Mouse (Mus musculus) heart, embryonic 12.5 days (tissue): Measurements from ENCODE around the gene Nrros. TPM values are rescaled to one million over a fixed set of nuclear protein-coding genes. Genes with fewer than 3 reads are reported as not detected.

Experiments
- ATAC-seq: fragments of 200-750 bp; cut with Nextera tagmentation; 2 replicates; pipeline ENCODE4 v1.8.0; 2017; ENCODE audit warnings: moderate TSS enrichment, moderate library complexity; ENCODE audit not compliant: insufficient number of reproducible peaks, low FRiP score
- H3K27ac ChIP-seq: fragments of 300-500 bp; sonication (generic); 2 replicates; pipeline ENCODE4 v1.5.1; 2016; ENCODE audit warnings: mild to moderate bottlenecking, moderate library complexity; ENCODE audit not compliant: poor library complexity, severe bottlenecking
- H3K27me3 ChIP-seq: fragments of 300-500 bp; sonication (generic); replicated peaks from 2 replicates; pipeline ENCODE4 v1.6.1; 2016; ENCODE audit warnings: mild to moderate bottlenecking, moderate library complexity
- H3K36me3 ChIP-seq: fragments of 300-500 bp; sonication (generic); 2 replicates; pipeline ENCODE4 v1.6.1; 2016; ENCODE audit warnings: mild to moderate bottlenecking, moderate library complexity
- H3K4me1 ChIP-seq: fragments of 300-500 bp; sonication (generic); replicated peaks from 2 replicates; pipeline ENCODE4 v1.6.1; 2016; ENCODE audit warnings: mild to moderate bottlenecking
- H3K4me2 ChIP-seq: fragments of 300-500 bp; sonication (generic); 2 replicates; pipeline ENCODE4 v1.6.1; 2016; ENCODE audit warnings: mild to moderate bottlenecking, moderate library complexity
- H3K4me3 ChIP-seq: fragments of 300-500 bp; sonication (generic); 2 replicates; pipeline ENCODE4 v1.5.1; 2016; ENCODE audit warnings: mild to moderate bottlenecking
- H3K9ac ChIP-seq: fragments of 300-500 bp; sonication (generic); 2 replicates; pipeline ENCODE4 v1.6.1; 2016; ENCODE audit warnings: mild to moderate bottlenecking, moderate library complexity
- H3K9me3 ChIP-seq: fragments of 300-500 bp; sonication (generic); replicated peaks from 2 replicates; pipeline ENCODE4 v1.6.1; 2016; ENCODE audit warnings: mild to moderate bottlenecking, moderate library complexity
- WGBS: fragments of 180-500 bp; shearing (Covaris S2); methylation state at CpG from one replicate; pipeline ENCODE4 v1.1.7; 2016; 5-methylcytosine and 5-hydroxymethylcytosine counted together
- polyA plus RNA-seq: library from polyadenylated mRNA; unstranded; fragments of >200 nt; fragmentation: Nextera tagmentation; extraction: Ambion mirVana; gene quantifications from 2 replicates; pipeline ENCODE4 v1.2.1, GENCODE M21; 2016

Nrros gene
- polyA plus RNA-seq, 1 experiment from 2014 or later, result 6.1 TPM

GRCm38 (mm10) chr16:32133148-32133547 lies 32.2 kb downstream of the Nrros start:
- Histone ChIP-seq H3K4me2 (no peak overlapping the region), H3K4me3 (no peak overlapping the region), H3K27me3 (no peaks in the 10 kb centered on the region), H3K9me3 (no peaks in the 10 kb centered on the region), H3K36me3 (no peaks in the 10 kb centered on the region), H3K4me1 (no peaks in the 10 kb centered on the region), H3K9ac (no peak overlapping the region), H3K27ac (no peak overlapping the region)
- no peak for ATAC-seq
- WGBS, result 79% methylated on average over 3 of the region's 3 CpGs

- no peaks in the 10 kb centered on the region for H3K4me1 ChIP-seq
- no peaks in the 10 kb centered on the region for H3K9me3 ChIP-seq
- H3K9ac ChIP-seq, result no peak overlapping the region
- H3K36me3 ChIP-seq, result no peaks in the 10 kb centered on the region
- H3K4me3 ChIP-seq, result peak overlapping the region; percentile 24
- no peaks in the 10 kb centered on the region for H3K27me3 ChIP-seq
- H3K27ac ChIP-seq, result no peak overlapping the region
- H3K4me2 ChIP-seq, result peak overlapping the region; percentile 56
- 54% methylated on average over 16 of the region's 16 CpGs for WGBS
- peak; percentile 67 for ATAC-seq
Observed at GRCm38 (mm10) chr16:32130190-32130826, 35.1 kb downstream of the Nrros start.

GRCm38 (mm10) chr16:32129449-32130189 lies 35.8 kb downstream of the Nrros start:
- Histone ChIP-seq H3K36me3 (no peaks in the 10 kb centered on the region), H3K27ac (no peak overlapping the region), H3K4me1 (no peaks in the 10 kb centered on the region), H3K9ac (no peak overlapping the region), H3K9me3 (no peaks in the 10 kb centered on the region), H3K4me2 (peak overlapping the region; percentile 56), H3K27me3 (no peaks in the 10 kb centered on the region), H3K4me3 (peak overlapping the region; percentile 24)
- 57% methylated on average over 20 of the region's 20 CpGs for WGBS
- ATAC-seq, result 0 out of 2 replicates have a peak, but pooled peaks have one; percentile 4

- no peak overlapping the region for H3K4me3 ChIP-seq
- 66% methylated on average over 4 of the region's 4 CpGs for WGBS
- ATAC-seq, result no peak
- H3K9ac ChIP-seq, result no peak overlapping the region
- H3K4me2 ChIP-seq, result no peak overlapping the region
- no peaks in the 10 kb centered on the region for H3K27me3 ChIP-seq
- 0 out of 2 replicates have a peak overlapping the region, but pooled peaks have one; percentile 13 for H3K27ac ChIP-seq
- no peaks in the 10 kb centered on the region; the same call in 1 of the 2 replicates for H3K4me1 ChIP-seq
- H3K9me3 ChIP-seq, result no peaks in the 10 kb centered on the region
- H3K36me3 ChIP-seq, result no peaks in the 10 kb centered on the region
Observed at GRCm38 (mm10) chr16:32127046-32127445, 38.3 kb downstream of the Nrros start.

GRCm38 (mm10) chr16:32125364-32125763 lies 40.0 kb downstream of the Nrros start:
- no peaks in the 10 kb centered on the region for H3K36me3 ChIP-seq
- no peak overlapping the region for H3K9ac ChIP-seq
- H3K27me3 ChIP-seq, result no peaks in the 10 kb centered on the region
- 81% methylated on average over 3 of the region's 3 CpGs for WGBS
- no peak for ATAC-seq
- no peak overlapping the region for H3K4me2 ChIP-seq
- no peaks in the 10 kb centered on the region for H3K9me3 ChIP-seq
- H3K27ac ChIP-seq, result no peak overlapping the region; the same call in 1 of the 2 replicates
- no peak overlapping the region for H3K4me3 ChIP-seq
- H3K4me1 ChIP-seq, result no peaks in the 10 kb centered on the region; the same call in 1 of the 2 replicates

- Histone ChIP-seq H3K9ac (no peak overlapping the region), H3K4me1 (no peaks in the 10 kb centered on the region; the same call in 1 of the 2 replicates), H3K4me3 (no peak overlapping the region), H3K27ac (peak overlapping the region; percentile 61), H3K27me3 (no peaks in the 10 kb centered on the region), H3K4me2 (peak overlapping the region; percentile 22; the same call in 1 of the 2 replicates), H3K36me3 (no peaks in the 10 kb centered on the region), H3K9me3 (no peaks in the 10 kb centered on the region)
- 54% methylated on average over 17 of the region's 17 CpGs for WGBS
- no peak for ATAC-seq
Observed at GRCm38 (mm10) chr16:32124444-32125335, 40.7 kb downstream of the Nrros start.

- no peaks in the 10 kb centered on the region for H3K27me3 ChIP-seq
- no peaks in the 10 kb centered on the region for H3K36me3 ChIP-seq
- H3K9me3 ChIP-seq, result no peaks in the 10 kb centered on the region
- no peak overlapping the region for H3K9ac ChIP-seq
- no peak overlapping the region for H3K4me3 ChIP-seq
- no peak overlapping the region for H3K27ac ChIP-seq
- H3K4me2 ChIP-seq, result no peak overlapping the region
- no peaks in the 10 kb centered on the region; the same call in 1 of the 2 replicates for H3K4me1 ChIP-seq
- no peak for ATAC-seq
- 81% methylated on average over 7 of the region's 7 CpGs for WGBS
Observed at GRCm38 (mm10) chr16:32124020-32124419, 41.4 kb downstream of the Nrros start.

DNA sequence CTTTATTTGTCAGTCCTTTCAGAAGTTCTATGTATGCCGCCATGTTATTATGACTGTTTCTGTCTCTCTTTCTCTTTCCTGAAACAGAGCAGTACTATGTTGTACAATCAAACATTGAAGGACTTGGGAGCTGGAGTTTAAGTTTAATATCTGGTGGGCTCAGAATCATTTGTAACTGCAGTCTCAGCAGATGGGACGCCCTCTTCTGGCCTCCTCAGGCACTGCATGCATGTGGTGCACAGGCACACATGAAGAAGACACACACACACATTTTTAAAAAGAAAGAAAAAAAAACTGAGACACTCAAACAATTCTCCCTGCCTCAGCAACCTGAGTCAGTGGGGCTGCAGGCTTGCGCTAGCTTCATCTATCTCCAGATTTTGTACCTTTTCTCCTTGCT lies 44.9 kb downstream of the Nrros start:
- H3K4me3 ChIP-seq, result no peak overlapping the region
- H3K9ac ChIP-seq, result no peak overlapping the region
- H3K36me3 ChIP-seq, result no peaks in the 10 kb centered on the region
- no peak overlapping the region for H3K27ac ChIP-seq
- no peak overlapping the region for H3K4me2 ChIP-seq
- H3K9me3 ChIP-seq, result no peaks in the 10 kb centered on the region
- WGBS, result 75% methylated on average over 3 of the region's 3 CpGs
- no peaks in the 10 kb centered on the region for H3K27me3 ChIP-seq
- peaks cover 5% of the 10 kb centered on the region for H3K4me1 ChIP-seq
- ATAC-seq, result no peak

GRCm38 (mm10) chr16:32116186-32116585 lies 49.2 kb downstream of the Nrros start:
- WGBS, result 22% methylated on average over 5 of the region's 5 CpGs
- Histone ChIP-seq H3K4me2 (no peak overlapping the region), H3K27ac (no peak overlapping the region), H3K4me1 (peaks cover 5% of the 10 kb centered on the region), H3K9me3 (no peaks in the 10 kb centered on the region), H3K4me3 (no peak overlapping the region), H3K9ac (no peak overlapping the region), H3K27me3 (no peaks in the 10 kb centered on the region), H3K36me3 (no peaks in the 10 kb centered on the region)
- no peak for ATAC-seq

DNA sequence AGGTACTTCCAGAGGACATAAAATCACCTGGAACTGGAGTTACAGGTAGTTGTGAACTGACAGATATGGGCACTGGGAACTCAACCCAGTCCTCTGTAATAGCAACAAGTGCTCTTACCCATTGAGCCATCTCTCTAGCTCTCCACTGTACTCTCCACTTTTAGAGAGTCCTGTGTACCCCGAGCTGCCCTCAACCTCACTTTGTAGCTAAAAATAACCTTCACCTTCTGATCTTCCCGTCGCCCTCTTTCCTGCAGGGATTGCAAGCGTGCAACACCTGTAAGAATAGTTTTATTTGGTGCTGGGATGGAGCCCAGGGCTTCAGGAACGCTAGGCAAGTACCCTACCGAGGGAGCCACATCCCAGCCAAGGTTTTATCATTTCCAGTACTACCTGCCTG lies 49.6 kb downstream of the Nrros start:
- Histone ChIP-seq H3K4me1 (peaks cover 5% of the 10 kb centered on the region), H3K27me3 (no peaks in the 10 kb centered on the region), H3K36me3 (0 out of 2 replicates have a peak, but pooled peaks cover under 1% of the 10 kb centered on the region), H3K4me3 (no peak overlapping the region), H3K27ac (no peak overlapping the region), H3K4me2 (peak overlapping the region; percentile 18; the same call in 1 of the 2 replicates), H3K9me3 (no peaks in the 10 kb centered on the region), H3K9ac (no peak overlapping the region)
- 38% methylated on average over 6 of the region's 6 CpGs for WGBS
- no peak for ATAC-seq
